Mouse (Mus musculus) cerebellum, adult 11 months (tissue): ENCODE results near the gene Rasgrp3.

Experiments
- DNase-seq: peaks from one replicate; pipeline ENCODE4 v3.0.0; 2022

Gene Rasgrp3

GRCm38 (mm10) chr17:75505053-75505452 is 69.4 kb downstream of the Rasgrp3 start:
- DNase-seq: no peak

- DNase-seq: no peak
Measured at GRCm38 (mm10) chr17:75506097-75506675, 70.5 kb downstream of the Rasgrp3 start.

DNA sequence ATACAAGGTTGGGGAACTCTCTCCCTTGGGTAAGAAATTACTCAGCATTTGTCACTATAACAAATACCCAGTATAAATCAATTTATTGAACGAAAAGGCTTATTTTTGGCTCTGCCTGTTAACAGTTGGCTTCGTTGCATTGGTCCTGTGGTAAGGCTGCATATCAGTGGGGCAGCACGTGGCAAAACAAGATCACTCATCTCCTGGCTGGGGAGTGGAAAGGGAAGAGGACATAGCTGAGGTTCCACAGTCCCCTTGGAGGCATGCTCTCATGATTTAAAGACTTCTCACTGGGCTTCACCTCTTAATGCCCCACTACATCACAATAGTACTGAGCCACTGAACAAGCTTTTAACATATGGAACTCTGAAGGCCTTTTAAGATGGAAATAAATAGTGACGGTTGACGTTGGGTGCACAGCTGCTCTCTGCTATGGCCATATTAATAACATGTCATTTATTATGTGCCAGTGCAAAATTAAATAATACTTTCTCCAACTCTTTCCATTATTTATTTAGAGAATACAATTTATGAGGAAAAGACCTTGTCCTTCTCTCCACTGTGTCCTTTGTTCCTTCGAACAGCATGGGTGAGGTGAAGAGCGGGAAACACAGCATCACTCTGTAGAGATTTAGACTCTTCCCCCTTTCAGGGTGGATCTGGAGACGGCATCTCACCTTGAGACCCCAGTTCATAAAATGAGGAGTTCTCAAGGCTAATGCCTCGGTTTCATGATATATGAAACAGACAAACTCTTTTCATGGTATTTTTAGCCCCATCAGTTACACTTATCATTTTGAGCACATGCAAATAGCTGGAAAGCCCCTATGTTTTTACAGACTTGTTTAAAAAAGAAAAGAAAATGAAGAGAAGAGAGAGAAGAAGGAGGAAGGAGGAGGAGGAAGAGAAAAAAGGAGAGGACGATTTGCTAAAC is 71.3 kb downstream of the Rasgrp3 start:
- no peak for DNase-seq

GRCm38 (mm10) chr17:75509257-75509656 is 73.6 kb downstream of the Rasgrp3 start:
- no peak for DNase-seq

DNA sequence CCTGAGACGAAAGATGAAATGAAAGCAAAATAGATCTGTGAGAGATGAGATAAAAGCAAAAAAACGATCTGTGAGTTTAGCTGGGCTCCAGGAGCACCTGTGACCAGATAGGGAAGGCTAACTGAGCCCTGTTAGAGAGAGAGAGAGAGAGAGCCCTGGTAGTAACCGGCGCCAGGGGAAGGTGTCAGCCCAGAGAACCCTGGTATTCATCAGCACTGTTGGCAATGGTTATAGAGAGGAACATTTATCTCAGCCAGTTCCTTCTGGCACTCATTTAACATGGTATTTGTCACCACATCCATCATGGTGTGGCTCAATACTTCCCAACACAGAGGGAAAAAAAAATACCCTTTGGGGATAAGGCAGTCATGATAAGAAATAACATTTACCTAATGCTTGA is 80.9 kb downstream of the Rasgrp3 start:
- DNase-seq: no peak

DNA sequence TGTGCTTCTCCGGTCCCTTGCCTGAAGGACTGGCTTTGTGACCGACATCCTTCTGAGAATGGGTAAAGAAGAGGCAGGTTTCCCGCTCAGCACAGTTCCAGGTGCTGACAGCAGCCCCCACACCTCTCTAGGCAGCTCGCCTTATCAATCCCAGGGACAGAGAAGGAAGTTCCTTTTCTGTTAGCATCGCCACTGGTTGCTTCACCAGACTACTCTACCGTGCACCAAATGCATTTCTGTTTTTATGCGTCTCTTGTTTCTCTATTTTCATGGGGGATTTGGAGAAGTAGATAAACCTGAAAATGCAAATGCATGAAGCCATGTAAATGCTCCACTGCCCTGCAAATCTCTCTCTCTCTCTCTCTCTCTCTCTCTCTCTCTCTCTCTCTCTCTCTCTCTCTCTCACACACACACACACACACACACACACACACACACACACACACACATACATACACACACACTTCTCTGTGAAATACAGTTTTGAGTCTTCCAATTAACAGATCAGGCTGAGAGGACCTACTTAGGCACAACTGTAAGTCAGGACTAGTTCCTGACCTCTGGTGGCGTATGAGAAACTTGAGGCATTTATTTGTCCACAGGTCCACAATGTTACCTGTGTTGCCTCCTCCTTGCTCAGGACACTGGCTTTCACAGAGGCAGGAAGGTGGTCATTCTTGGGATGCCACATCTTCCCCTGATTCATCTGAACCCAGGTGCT is 82.6 kb downstream of the Rasgrp3 start:
- DNase-seq: no peak

GRCm38 (mm10) chr17:75519239-75519900 is 83.7 kb downstream of the Rasgrp3 start:
- DNase-seq: no peak

- DNase-seq: no peak
Measured at GRCm38 (mm10) chr17:75521236-75521842, 85.6 kb downstream of the Rasgrp3 start.

- DNase-seq: no peak
Measured at GRCm38 (mm10) chr17:75522347-75523065, 86.8 kb downstream of the Rasgrp3 start.

DNA sequence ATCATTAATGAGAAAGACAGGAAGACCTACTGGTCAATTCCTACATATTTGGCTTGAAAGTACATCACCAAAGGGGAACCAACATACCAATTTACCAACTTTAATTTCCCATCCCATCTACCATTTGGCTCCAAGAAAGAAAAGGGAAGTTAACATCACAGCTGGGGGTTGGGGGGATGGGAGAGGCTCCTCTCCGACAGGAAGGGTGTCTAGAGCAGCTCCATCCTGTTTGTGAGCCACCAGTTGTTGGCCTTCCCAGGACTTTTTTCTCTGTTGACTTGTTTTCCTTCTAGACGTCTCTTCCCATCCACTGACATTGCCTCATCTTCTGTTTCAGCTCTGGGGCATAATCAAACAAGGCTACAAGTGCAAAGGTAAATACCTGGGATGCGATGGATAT is 88.1 kb downstream of the Rasgrp3 start:
- no peak for DNase-seq

- no peak for DNase-seq
Measured at GRCm38 (mm10) chr17:75526411-75526810, 90.7 kb downstream of the Rasgrp3 start.

DNA sequence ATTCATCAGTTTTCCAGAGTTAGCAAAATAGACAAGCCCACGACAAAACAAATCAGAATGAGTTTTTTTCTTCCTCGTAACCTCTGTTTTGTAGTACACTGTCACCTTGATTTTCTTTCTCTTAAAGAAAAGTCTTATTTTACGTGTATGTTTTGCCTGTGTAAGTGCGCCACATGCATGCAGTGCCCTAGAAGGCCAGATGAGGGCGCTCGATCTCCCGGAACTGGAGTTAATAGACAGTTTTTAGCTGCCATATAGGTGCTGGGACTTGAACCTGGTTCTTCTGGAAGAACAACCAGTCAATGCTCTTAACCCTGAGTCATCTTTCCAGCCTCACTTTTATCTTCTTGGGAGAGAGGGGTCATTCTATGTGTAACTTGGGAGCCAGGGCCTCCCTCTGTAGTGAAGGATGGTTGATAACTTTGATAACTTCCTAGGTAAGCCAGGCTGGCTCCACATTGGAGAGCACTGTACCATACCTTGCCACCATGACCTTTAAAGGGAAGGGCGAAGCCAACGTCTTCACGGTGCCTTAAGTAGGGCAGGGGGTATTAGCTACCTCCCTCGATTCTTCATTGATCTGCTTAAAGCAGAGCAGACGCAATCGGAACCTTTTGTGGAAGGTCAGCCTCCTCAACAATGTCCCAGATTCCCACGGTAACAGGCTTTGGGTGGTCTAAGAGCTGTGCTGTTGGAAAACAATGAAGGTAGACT is 93.7 kb downstream of the Rasgrp3 start:
- no peak for DNase-seq

GRCm38 (mm10) chr17:75532469-75532986 is 96.8 kb downstream of the Rasgrp3 start:
- DNase-seq: no peak

- DNase-seq: no peak
Measured at GRCm38 (mm10) chr17:75534314-75535020, 98.8 kb downstream of the Rasgrp3 start.

GRCm38 (mm10) chr17:75535612-75536011 is 99.9 kb downstream of the Rasgrp3 start:
- no peak for DNase-seq

GRCm38 (mm10) chr17:75536396-75537049 is 100.8 kb downstream of the Rasgrp3 start:
- DNase-seq: no peak

GRCm38 (mm10) chr17:75537050-75537445 is 101.4 kb downstream of the Rasgrp3 start:
- no peak for DNase-seq

GRCm38 (mm10) chr17:75538431-75538830 is 102.7 kb downstream of the Rasgrp3 start:
- DNase-seq: no peak

DNA sequence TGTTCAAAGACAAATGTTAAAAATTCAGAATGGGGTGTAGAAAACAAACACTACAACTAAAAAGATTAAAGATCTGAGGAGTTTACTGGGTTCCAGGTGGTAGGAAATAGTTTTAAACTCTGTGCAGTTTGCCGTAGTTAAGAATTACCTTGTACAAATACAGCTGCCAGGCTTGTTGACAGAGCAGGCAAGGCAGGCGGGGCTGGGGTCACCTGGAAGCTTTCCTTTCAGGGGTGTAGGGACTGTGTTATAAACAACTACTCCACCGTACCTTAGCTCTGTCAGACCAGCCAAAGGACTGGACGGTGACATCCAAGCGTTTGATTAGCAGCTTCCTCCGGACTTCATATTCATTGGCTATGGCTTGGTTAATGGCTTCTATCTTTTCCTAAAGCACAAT is 103.4 kb downstream of the Rasgrp3 start:
- no peak for DNase-seq

DNA sequence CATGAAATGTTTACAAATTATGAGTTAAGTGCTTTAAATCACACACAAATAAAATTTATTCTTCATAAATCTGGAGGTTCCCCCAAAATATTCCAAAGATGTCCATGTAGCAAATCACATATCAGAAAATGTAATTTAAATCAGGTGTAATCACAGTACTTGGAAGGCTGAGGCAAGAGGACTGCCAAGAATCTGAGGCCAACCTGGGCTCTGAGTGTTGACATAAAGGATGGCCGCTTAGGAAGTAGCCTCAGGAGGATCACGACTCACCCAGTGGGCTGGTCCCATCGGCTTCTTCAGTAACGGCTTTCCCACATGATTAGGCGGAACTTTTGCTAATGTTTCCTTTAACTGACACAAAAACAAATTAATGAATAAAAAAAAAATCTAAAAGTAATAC is 104.1 kb downstream of the Rasgrp3 start:
- no peak for DNase-seq
